Mouse (Mus musculus) spleen, adult 18-20 months (tissue): ENCODE measurements at regions not wholly inside any gene's neighbourhood (a gene's known extent, or its start where the extent isn't known, plus 50 kb on each side); places are given as distances from the start of the nearest gene placed in this dataset.

Source experiments
- DNase-seq, 2 experiments: peaks; one replicate each; pipeline ENCODE4 v3.0.0; 2022; ENCODE audit warnings: mixed read lengths in 2 of 2

DNA sequence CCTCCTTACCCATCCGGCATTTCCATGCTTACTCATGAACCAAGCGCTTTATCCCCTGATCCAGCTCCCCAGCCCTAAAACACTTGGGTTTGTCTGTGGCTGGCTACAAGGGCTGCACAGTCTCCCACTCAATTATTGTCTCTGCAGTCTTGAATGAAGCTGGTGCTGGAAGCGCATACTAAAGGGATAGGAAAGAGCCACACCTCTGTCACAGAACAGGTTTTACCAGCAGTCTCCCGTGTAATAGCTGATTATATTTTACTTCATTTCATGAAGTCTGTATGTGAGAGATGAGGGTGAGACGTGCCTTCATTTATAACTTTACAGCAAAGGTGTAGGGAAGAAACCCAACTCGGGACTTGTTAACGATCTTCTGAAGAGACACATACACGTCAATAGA is 167.0 kb upstream of the Adgrl2 start:
- DNase-seq, result no peak

DNA sequence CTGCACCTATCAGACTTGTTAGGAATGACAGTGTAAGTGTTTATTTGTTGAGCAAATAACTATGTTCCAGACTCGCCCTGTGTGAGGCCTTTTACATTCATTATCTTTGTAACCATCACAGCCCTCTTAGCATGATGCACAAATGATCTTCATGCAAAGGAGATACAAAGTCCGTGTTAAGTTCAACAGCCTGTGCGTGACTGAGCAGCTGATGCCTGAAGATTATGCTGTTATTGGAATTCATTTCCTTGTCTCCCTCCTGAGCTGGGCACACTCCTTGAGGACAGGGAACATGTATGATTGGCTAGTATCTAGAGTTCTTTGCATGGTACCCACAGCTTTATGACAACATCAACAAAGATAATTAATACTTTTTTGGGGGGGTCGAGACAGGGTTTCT is 162.0 kb upstream of the Adgrl2 start:
- DNase-seq, result no peak

DNA sequence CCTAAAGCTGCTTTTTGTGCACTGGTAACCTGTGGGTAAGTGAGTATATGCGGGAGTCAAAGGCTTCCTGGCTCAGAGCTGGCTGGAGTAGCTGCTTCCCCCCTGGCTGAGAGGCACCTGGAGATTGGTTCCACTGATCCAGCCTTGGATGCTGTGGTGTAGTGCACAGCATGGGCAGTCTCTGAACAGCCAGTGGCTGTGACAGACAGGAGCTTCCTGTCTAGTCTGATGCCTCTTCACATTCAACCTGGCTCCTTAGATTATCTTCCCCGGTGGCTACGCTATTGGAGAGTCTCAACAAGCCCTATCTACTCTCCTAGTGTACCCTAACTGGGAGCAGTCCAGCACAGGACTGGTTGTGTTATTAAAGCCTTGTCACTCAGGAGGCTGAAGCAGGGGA is 160.4 kb upstream of the Adgrl2 start:
- DNase-seq, result no peak

DNA sequence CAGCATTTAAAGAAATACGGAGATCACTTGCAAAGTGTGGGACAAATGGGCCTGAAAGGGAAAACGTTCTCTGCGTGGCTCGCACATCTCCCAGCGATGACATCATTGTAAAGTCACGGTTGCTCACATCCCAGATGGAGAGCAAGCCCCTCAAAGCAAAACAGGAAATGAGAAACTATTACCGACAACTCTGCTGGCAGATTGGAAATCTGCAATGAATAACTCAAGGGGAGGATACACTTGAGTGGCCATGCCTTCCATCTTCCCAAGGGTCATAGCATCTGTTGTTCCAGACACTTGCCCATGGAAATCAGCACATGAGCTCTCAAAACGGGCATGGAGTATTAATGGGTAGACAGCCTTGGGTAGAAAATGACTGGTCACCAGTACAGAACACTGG is 158.3 kb upstream of the Adgrl2 start:
- DNase-seq, result no peak

DNA sequence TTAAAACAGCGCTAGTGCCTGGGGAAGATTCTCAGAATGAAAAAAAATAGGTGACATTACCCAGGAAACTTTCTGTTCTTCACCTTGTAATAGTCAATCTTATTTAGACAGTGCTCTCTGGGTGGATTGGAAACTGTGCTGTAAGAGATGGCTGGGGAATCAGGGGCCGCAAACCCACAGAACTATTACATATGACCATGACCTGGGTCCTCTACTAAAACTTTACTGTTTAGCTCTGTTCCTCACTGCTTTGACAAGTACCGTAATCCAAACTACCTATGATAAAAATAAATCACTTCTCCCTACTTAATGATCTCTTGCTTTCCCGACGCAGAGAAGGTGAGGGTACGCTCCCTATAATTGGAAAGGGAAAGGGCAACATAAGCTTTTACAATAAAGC is 157.6 kb upstream of the Adgrl2 start:
- no peak for DNase-seq

DNA sequence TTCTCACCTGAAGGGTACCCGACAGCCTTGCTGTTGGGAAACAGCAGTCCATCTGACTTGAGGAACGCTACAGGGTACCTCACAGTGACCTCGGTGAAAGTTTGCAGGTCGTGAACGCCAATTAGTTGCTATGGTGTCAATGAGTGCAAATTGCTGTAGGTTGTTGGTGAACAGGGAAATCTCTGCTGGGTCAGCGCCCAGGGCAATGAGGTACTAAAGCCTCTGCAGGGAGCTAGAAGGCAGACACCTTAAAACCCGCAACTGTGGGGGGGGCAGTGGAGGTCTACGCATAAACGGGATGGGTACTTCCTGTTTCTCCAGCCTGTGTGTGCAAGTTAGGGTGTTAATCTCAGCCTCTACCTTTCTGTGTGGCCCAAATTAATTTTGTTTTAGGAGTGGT is 156.3 kb upstream of the Adgrl2 start:
- DNase-seq, result no peak

DNA sequence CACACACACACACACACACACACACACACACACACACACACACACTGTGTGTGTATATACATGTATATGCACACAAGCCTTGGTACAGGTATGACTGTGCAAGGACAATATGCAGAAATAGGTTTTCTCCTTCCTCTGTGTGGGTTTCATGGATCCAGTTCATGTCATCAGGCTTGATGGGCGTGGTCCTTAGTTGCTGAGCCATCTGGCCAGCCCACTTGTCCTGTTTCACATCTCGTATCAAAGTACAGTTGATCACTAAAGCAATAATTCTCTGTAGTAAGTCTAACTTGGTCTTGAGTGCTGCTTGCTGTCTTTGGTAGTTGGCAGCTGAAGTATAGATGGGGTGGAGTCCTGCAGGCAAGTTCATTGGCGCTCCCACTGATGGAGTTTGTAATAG is 150.1 kb upstream of the Adgrl2 start:
- DNase-seq, result no peak

DNA sequence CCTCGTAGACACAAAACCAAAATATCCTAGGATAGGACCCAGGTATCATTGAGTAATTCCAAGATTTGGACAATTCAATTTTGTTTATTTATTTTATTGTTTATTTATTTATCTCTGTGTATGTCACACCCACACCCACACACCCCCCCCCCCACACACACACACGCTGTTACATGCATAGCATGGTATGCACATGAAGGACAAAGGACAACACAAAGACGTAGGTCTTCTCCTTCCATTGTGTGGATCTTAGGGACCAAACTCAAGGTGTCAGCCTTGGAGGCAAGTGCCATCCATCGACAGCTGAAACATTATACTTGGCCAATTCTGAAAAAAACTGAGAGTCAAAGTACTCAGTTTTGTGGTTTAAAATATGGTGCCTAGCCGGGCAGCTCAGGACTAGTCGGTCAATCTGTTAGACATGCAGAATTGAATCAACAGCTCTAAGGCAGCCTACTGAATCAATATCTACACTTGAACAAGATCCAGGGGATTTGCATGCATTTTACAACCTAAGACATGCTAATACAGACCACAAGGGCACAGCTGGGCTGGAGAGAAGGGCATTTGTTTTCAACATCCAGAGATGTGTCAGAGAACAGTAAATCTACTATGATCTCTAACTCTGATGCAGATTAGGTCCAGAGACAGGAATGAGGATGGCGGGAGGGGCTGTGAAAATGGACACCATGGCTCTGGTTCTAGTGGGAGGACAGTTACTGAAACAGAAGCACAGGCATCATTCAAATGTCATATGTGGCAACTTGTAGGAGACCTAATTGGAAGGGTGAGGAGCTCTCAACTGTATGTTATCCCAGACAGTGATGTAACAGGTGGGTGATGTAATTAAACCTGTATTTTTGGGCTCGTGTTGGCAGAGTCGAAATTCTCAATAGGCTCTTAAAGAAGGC is 143.9 kb upstream of the Adgrl2 start:
- DNase-seq, result no peak

DNA sequence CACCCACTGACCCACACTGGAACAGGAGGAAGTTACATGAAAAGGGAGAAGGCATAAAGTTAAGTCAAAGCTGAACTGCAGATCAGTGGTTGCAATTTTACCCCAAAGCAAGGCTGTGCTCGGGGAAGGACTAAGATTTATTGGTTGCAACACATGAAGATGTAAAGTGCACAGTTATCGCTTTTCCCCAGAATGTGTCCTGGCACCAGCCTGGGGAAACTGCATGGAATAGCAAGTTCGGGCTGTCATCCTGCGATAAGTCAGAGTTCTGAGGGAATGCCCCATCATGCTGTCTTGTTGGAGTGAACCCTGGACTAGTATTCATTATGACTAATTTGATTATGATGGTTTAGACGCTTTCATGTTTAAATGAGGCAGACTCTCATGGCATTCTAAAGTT is 128.5 kb upstream of the Adgrl2 start:
- no peak for DNase-seq

DNA sequence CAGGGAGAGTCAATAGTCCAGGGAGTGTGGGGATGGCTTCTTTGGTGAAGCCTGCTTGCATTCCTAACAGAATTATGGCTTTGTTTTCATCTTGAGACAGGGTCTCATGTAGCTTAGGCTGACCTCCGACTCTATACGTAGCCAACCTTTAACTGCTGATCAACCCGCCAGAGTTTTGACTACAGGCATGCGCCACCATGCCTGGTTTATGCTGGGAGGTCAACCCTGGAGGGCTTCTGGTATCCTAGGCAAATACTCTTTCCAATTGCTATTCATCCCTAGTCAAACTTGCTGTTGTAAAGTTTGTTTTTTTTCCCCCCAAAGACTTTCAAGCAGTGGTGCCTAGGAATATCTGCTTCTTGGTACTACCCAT is 127.3 kb upstream of the Adgrl2 start:
- no peak for DNase-seq

DNA sequence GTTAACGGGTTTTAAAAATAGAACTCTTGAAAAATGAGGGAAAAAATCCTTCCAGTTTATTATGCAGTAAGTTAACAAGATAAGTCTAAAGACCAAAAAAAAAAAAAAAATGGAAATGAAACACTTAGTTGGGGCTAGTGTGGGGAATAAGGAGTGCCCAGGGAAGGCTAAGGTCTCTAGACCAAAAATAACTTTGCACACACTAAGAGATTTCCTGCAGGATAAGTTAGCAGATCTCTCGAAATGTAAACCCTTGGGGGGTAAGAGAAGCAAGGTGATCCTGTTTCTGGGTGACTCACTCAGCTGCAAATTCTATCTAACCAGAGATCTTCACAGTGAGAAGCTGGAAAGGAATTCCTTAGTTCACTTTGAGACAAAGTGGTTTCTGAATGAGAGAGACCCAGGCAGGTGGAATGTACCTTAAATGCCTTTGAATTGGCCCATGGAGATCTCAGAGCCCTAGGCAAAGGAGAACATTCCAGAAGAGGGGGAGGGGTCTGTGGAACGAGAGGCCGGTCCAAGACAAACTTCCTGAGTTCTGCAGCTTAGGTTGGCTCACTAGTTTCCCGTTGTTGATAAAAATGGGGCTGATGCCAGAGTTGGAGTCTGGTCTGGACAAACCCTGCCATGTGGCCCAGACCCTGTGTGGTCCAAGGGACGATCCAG is 126.8 kb upstream of the Adgrl2 start:
- no peak for DNase-seq

DNA sequence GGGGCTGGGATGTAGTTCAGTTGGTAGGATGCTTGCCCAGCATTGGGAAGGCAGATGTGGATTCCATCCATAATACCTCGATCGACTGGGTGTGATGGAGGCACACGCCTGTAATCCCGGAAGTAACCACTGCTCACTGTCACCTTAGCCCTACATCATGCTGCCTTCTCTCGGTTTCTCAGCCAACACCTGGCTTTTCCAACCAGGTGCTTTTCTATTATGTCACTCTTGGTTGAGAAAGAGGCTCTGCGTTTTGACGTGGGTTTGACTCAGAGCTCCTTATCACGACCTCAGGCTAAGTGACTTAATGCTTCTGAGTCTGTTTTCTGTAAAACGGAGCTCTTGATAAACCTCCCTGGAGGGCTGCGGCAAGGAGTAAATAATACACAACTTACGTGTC is 126.2 kb upstream of the Adgrl2 start:
- DNase-seq, result no peak

DNA sequence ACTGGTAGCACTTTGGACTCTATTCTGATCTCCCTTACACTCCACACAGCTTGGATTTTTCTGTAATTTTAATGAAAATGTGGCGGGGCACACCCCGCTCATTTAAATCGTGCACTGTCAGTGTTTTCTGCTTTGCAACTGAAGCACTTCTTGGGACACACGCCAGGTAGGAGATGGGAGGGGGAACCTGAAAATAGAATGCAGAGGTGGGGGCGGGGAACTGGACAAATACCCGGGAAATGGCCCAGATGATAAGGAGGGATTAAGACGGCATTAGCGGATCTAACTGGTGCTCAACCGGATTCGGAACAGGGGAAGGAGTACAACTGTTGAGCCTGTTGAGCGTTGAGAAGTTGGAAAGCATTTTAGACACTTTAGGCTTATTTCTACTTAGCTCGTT is 125.5 kb upstream of the Adgrl2 start:
- DNase-seq, result no peak

DNA sequence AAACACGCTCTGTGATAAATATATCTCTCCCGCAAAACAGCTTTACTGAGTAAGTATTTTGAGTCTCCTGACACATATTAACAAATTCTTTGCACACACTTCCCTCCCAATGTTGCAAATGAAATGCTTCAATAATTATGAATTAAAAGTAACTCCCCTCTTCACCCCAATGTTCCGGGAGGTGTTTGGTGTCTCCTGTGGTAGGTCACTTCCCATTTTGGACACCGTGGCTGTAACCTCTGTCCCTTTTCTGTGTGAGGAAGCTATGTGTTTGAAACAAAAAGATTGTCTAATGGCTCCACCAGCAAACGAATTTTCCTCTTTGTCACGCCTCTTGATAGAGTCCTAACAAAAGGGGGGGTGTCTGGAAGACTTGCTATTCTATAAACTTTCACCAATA is 122.5 kb upstream of the Adgrl2 start:
- no peak for DNase-seq

DNA sequence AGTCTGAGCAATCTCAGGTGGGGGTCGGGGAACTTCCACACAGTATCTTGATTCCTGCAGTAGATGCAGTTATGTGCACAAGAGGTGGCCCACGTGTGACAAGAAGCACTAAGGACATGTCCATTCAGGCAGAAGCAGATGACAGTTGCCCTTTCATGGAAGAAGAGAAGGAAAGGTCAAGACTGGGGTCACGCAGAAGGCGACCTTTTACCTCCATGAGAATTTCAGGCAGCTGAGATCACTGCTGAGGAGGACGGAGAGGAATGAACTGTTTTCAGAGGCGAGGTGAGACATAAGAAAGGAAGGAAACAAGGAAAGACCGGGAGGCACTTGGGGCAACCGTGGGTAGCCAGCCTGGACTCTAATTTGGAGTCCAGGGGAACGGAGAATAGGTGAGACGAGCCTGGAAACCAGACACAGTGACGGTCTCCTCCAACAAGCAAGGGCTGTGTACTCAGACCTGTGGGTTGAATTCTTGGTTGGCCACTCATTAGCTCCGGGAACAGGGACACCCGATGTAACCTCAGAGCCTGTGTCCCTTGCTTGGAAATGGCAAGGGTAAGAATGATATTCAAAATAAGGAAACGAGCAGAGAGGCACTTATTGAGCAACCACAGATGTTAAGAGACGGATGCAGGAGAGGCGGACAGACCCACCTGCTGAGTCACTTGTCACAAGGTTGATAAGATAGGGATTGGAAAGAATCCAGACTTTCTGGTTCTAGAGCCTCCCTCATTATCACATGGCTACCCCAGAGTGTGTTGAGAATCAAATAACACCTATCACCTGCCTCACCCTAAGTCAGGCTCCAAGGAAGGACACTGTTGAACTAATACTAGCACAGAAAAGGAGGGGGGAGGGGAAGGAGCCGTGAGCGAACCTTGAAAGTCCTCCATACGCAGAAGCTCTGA is 121.4 kb upstream of the Adgrl2 start:
- no peak for DNase-seq

DNA sequence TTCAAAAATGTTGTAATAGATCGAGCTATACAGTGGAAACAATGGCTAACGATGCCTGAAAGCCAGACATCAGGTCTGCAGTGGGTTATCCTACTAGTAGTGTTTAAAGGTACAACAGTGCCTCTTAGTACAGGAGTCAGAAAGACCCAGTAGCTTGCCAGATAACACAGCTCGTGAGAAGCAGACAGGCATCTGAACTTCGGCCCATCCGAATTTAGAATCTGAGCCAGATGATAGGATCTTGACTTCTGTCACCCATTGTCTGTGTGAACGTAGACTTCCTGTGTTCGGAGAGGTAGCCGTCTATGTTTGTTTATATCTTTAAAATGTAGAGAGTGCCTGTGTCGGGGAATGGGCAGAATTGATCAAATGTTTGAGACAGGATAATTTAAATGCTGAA is 120.5 kb upstream of the Adgrl2 start:
- DNase-seq, result no peak

DNA sequence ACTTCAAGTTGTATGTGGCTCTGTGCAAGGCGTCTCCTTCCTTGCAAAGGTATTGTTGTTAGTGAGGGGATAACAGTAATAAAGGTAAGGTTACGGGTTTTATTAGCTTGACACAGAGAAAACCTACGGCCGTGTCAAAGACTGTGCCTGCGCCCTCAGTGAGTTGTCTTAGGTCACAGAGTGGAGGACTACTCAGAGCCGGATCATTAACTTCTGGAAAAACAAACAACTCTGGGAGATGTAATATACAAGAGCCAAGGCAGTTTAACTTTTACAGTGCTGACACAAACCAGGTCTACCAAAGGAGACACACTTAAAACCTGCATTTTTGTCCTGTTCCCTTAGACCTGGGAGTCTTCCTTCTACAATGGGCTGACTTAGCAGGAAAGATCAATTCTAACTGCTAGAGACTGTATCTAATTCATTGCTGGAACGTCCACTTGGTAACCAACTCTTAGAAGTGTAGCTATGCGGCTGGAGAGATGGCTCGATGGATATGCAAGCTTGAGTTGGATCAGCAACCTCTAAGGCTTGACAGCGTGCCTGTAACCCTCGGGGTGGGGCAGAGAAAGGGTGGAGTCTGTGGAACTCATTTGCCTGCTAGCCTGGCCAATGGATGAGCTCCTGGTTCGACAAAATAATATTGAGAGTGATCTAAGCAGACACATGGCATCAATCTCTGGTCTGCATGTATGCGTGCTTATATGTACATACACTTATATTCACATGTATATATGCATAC is 115.5 kb upstream of the Adgrl2 start:
- no peak for DNase-seq

DNA sequence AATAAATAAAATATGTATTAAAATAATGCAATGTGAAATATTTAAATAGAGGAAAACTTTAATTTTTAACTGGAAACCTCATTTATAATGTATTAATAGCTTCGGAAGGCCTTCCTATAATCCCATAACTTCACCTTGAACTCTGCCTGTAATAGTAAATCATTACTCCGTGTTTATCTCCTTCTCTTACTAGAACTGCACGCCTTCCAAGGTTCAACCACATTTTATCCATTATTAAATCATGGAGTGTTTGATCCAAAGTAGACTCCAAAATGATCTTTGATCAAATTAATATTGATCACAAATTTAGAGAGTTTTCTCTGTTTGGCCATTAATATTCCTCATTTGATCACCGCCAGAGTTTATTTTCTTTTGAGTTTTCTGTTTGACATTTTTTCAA is 114.8 kb upstream of the Adgrl2 start:
- DNase-seq, result no peak

DNA sequence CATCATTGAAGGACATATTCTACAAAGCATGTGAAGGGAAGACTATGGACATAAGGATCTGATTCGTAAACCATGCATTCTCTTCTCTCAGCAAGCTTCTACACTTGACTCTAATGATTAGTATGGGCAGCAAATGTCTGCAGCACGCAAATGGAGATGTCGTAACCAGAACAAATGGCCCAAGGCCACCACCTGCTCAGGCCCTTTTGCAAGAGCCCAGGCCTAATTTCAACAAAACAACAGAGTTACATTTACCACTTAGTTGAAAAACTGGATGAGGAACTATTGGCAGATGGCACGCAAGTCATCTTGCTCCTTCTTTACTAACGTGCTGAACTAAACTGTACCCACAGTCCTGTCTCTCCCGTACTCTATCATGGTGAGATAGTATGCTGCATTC is 113.7 kb upstream of the Adgrl2 start:
- DNase-seq, result no peak

DNA sequence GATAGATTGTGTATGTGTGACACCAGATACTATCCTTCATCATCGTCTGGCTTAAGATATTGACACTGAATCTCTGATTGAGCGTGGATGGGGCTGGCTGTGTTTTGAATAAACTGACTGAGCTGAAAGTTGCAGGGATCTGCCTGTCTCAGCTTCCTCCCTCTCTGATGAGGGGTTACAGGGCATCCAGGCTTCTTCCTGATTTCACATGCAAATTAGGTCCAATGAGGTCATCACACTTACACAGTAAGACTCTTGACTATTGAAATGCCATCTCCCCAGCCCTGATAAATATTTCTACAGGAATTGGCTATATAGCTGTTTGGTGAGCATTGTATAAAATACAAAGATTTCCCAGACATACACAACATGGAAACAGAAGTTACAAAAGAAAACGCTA is 113.1 kb upstream of the Adgrl2 start:
- no peak for DNase-seq

DNA sequence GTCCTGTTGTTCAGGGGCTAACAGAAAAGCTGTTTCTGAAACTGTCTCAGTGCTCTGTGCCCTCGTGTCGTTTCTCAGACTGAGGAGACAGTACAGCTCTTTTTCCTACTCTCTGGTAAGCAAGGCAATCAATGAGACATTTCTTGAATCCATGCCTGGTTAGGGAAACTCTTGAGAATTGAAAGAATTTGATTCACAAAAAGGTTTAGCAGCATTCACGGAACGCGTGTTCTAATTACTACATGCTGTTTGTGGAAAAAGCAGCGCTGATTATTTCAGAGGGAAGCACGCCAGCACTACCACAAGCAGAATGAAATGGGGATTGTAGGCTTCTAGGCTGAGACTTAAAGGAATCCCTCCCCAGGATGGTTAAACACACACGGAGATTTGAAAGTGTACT is 112.5 kb upstream of the Adgrl2 start:
- no peak for DNase-seq

DNA sequence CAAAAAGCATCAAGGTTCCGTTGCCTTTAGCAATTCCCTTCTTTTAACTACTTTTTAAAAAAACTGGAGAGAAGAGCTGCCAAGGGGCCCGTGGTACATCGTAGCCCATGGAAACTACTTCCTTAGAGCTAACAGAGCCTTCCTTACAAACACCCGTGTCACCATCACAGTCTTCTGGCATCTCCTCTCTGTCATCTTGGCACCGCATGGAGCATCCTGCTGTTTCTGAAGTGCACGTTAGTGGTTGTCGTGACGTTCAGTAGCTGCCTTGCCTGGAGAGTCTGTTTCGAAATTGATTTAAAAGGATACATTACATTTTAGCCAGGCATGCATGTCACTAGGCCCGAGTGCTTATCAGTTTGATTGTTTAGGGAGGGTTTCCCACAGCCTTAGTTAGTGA is 111.4 kb upstream of the Adgrl2 start:
- DNase-seq, result no peak

DNA sequence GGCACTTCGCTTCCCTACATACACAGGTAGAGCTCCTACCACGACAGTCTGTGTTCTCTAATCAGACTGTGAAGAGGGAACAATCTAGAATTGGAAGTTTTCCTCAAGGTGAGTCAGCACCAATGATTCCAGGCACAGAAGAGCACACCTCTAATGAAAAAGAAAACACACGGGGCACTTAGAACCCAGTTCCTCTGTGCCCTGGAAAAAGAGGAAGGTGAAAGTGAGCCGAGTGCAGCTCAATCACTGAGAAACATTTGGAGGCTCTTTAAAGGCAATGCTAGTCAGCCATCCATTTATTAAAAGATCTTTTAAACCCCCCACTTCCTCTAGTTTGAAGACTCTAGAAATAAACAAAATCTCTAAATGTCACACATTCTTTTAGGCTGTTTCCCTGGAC is 108.4 kb upstream of the Adgrl2 start:
- no peak for DNase-seq
